Mouse (Mus musculus): ENCODE measurements around the gene Kif1c.
A peak's percentile ranks its signal among the peaks of the same experiment; 100 is the strongest.

The Kif1c gene

DNA sequence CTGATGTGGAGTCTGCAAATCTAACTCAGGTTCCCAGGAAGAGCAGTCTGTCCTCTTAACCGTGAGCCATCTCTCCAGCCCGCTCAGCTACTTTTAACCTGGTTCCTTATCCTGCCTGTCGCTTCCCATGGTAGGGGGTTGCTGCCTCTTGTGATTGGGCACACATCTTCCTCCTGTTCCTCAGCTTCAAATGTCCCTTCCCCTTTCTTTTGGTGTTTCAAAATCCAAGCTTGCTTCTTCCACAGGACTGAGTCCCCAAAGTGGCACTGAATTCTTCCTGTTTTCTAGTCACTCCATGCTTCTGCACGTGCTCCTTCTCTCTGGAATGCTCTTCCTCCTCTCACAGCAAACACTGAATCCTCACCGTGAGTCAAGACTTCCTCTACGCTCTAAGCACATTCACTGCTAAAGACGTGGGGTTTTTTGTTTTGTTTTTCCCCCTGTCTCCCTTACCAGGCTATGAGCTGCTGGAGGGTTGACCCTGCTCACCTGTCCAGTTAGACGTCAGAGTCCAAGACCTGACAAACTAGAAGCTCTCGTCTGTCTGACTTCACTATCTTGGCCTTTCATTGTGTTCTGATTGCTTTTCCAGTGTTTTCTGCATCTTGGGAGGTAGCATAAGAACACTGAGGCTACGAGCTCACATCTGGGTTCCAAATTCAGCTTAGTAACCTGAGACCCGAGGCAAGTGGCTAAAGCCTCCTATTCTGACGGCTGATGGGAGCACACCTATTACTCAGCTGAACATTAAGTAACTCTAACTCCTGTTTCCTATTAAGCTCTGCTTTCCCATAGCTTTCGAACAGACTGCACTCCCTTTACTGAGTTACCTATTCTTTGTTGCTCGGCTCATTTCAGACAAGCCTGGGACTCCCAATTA lies 32.8 kb upstream of the Kif1c start:
- DNase-seq = no peak

DNA sequence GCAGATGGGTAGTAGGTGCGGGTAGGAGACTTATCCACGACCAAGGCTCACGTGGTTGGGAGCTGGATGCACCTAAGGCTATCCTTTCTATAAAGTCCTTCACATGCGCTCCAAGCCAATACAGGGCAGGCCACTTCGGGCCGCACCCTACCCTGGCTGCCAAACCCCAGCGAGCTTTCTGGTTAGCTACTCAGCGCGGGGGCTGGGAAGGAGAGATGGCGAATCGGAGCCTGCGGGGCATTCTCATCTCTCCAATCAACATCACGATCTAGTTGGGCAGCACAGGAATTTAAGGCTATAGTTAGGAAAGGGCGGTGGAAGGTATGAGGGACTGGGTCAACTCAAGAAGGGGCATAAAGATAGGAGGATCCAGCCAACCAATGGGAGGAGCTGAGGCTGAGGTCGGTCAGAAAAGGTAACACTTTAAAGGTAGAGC lies 32.0 kb upstream of the Kif1c start:
- DNase-seq = peak; percentile 68

DNA sequence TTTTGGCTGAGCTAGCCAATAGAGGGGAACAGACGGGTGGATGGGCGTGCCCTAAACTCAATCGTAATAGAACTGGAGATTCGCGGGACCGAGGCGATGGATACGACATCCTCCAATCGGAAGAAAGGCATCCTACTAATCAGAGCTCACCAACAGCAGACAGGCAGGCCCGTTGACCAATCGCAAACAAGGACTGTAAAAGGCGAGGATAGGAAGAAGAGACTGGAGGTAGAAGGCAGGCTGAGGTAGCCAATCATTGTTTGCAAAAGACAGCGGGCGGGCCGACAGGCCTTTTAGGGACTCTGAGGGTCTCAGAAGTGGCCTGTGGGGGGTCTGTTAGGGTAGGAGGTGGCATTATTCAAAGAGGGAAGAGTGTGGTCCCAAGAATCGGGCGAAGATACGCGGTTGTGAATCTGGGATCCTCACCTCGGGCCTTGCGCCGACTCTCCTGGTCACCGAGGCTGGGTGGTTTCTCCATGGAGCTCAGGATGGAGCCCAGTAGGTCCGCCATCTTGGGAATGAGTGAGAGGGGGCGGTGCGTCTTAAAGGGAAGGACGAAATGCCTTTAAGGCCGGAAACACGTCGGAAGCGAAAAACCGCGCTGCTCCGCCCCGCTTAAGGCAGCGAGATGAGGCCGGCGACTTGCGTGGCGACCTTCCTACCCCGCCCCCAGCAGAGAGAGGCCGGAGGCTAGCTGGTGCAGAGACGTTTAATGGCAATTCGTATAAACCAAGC lies 31.4 kb upstream of the Kif1c start, which contains the start of gene Spag7:
TSS of gene Spag7 (minus strand) at position 646 of the 735 bp plus-strand sequence.
- peak; percentile 91 for DNase-seq

DNA sequence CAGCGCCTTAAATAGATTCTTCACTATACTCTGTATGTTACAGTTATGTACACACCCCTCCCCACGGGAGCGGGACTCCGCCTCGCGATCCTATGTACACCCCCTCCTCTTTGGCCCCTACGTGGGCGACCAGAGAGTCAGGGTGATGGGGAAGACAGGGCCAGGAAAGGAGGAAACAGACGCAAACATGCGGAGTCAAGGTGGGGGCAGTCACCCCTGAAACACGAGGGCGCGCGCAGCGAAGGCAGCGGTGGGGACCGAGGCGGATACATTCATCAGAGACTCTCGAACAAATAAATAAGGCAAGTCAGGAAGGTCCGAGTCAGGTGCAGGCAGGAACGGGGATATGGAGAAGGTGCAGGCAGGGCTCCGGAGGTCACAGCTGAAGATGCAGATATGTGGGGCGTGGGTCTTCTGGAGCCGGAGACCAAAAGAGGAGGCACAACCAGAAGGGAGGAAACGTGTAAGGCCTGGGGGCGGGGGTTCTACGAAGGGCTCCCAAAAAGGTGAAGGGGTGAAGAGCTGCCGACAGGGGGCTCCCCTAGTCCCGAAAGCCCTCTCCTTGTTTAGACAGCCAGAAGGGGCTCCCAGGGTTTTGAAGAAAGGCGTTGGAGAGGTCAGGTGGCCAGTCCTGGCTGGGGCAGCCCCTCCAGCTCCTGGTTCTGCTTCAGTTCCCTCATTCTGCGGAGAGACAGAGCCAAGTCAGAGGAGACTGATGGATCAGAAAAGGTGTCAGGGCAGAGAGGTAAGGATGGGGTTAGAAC lies 30.6 kb upstream of the Kif1c start:
- peak; percentile 94 for DNase-seq

DNA sequence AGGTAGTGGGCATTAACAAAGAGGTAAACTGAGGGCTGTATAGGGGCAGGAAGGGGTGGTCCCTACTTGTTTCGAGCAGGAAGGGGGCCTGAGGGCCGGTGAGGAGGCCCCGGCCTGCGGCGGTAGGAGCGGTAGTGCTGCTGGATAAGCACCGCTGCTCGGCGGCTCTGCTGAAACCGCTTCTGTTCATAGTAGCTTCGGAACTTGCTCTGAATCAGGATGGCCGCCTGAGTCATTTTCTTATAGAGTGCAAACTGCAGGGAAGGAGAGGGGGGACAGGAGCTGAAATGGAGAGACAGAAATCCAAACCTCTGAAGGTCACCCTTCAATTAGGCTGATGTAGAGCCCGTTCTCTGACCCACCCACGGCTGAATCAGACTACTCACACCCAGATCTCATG lies 29.9 kb upstream of the Kif1c start:
- DNase-seq = peak; percentile 36

DNA sequence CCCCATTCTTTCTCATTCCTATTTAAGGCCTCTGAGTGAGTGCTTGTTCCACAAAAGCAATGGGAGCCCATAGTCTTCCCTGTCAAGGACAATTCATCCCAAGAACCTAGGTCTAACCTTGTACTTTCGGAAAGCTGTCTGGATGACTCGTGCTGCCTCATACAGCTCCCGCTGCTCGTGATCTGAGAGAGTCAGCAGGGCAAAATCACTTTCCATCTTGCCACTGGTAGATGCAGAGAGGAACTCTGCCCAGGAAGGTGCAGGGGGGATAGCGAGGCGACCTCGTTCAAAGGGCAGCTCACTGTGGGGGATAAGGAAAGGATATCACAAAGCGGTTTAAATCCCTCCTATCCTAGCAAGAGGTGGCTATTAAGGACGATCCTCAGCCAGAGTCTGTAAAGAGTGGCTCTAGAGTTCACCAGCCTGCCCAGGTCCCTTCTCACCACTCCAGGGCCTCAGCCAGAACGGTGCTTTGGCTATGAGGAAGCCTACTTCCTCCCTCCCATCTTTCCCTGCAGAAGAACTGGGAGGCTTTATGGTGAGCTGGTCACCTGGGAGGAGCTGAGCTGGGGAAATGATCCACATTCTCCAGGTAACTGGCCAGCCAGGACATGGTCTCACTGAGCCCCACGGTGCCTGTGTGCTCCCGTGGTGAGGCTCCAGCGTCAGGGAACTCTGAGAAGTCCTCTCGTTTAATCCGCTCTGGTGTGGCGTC lies 28.9 kb upstream of the Kif1c start:
- DNase-seq = peak; percentile 7

DNA sequence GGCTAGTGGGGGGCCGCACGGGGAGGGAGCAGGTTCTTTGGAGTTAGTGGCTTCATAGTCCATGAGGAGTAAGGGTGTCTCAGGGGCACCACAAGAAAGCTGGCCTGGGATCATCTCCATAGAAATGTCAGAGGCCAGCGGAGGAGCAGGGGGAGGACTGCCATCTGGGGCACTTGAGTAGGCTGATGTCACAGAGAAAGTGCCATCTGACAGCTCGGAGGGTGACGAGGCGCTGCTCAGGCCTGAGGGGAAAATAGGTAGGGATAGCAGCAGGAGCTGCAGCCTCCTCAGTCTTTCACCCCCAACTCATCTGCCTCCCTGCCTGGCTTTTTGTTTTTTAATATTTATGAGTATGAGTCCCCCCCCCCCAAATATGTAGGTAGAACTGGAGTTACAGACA lies 26.3 kb upstream of the Kif1c start:
- no peak for DNase-seq

DNA sequence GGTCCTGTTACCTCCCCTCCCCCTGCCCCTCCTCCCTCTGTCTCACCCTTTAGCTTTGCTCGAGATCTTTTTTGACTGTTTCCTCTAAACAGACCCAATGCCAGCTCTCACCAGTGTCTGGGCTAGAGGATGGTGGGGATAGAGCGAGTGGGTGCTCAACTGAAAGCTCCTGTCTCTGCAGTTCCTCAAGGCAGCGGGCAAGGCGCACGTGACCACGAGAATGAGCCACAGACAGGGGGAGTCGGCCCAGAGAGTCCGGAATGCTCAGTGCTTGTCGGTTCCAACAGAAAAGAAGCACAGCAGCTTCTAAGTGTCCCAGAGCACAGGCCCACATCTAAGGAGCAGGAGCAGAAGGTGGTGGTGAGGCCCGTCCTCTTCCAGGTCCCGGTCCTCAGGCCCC lies 25.8 kb upstream of the Kif1c start:
- DNase-seq = no peak

DNA sequence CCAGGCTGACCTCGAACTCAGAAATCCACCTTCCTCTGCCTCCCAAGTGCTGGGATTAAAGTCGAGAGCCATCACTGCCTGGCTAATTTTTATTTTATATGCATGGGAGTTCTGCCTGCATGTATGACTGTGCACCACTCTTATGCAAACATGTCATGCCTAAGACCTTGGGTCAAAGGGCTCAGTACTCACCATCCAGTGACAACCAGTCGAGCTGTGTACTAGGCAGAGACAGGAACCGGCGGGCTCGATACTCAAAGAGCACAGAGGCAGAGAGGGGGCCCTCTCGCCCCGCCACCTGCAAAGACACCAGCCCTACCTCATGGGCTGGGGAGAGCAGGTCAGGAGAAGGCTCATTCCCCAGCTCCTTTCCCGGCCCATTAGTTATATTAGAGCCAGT lies 22.3 kb upstream of the Kif1c start:
- peak; percentile 3 for DNase-seq

DNA sequence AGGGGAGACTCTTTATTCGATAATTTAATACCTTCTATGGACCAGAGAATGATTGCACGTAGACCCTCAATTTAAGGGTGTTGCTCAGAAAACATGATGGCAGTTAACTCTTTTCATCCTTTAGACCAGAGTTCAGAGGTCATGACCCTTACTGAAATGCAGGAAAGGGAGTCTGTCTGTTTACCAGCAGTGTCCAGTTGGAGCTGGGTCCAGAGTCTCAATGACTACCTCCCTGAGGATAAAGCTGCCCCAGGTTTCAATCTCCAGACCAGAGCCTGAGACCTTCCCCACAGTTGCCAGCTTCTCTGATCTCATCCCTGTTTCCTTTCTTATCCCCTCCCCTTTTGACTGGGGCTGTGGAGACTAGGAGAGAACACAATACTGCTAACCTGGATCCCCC lies 21.8 kb upstream of the Kif1c start:
- no peak for DNase-seq

DNA sequence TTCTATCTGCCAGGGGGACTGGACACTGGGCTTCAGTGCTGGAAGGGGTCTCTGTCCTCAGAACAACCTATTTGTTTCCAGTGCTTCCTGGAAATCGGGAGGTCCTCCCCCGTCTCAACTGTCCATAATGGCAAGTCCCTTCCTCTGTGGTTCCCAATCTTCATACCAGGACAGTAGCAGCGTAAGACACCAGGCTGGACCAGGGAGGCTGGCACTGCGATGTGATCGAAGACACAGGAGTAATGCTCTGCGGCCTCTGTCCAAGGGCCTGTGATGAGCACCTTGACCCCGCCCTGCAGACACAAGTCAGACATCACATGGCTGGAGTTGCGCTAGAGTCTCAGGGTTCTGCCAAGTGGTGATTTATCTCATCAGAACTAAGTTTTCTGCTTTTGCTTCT lies 21.0 kb upstream of the Kif1c start:
- DNase-seq = no peak

DNA sequence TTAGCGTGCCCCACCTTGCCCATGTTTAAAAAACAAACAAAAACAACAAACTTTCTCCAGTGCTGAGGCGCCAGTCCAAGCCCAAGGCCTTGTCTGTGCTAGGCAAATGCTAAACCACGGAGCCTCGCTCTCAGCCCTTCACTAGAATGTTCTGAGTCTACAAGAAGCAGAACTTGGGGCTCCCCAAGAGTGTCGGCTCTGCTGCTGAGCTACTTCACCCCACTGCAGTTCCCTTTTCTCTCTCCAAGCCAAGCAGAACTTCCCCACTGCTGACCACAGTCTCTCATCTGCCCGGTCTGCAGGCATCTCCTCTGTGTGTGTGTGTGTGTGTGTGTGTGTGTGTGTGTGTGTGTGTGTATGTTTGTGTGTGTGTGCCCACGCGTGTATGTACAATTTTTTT lies 20.5 kb upstream of the Kif1c start:
- no peak for DNase-seq

DNA sequence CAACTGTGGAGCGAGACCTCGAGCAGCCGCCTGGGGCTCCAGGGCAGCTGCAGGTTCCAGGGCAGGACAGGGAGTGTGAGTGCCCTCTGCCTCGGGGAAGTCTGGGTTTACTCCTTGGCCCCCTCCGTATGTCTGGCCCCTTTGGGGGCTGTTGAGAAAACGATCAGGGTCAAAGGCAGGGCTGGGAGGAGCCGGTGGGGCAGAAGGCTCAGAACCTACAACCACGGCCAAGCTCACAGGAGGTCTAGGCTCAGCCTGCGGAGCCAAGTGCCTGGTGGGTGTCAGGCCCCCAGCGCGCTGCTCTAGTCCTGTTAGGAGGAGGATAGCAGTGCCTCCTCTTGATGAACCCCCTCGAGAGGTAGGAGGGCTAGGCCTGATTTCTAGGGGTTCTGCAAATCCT lies 19.2 kb upstream of the Kif1c start:
- no peak for DNase-seq

DNA sequence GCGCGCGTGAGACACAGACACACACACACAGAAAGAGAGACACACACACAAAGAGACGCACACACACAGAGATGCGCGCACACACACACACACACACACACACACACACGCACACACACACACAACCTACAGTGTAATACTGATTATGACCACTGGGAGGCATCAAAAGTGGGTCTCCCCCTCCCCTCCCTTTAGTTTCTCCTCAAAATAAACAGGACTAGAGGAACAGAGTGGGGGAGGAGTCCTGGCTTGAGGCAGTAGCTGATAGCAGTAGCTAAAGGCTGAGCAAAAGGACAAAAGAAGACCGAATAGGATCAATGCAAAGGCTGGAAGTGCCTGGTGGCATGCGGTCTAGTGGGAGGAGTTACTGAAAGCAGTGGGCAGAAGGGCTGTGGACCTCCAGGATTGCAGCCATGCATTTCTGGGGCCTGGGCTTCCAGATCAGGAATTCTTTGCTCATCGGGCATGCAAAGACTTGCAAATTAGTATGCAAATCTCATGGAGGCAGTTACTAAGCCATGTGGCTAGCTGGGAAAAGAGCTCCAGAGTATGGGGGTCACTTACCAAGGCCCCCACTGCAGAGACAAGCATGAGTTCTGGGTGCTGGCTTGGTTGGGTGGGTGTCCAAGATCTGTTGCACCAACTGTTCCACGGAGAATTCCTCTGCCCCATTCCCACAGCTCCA lies 18.3 kb upstream of the Kif1c start:
- DNase-seq = peak; percentile 46

DNA sequence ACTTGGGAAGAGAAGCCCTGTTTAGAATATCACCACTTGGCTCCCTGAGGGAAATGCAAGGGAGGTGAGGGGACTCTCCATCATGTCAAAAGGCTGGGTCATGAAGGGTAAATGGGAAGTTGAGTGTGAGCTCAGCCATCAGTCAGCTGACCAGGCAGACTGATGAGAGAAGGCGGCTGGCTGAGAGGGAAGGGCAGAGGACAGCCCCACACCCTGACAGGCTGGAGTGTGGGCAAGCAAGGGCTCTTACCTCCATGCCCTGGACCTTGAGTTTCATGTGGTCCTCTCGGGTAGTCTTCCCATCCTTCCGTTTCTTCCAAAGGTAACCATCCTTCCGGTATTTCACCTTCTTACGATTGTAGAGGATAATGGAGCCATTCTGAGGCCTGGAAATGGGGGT lies 16.7 kb upstream of the Kif1c start:
- DNase-seq = no peak

DNA sequence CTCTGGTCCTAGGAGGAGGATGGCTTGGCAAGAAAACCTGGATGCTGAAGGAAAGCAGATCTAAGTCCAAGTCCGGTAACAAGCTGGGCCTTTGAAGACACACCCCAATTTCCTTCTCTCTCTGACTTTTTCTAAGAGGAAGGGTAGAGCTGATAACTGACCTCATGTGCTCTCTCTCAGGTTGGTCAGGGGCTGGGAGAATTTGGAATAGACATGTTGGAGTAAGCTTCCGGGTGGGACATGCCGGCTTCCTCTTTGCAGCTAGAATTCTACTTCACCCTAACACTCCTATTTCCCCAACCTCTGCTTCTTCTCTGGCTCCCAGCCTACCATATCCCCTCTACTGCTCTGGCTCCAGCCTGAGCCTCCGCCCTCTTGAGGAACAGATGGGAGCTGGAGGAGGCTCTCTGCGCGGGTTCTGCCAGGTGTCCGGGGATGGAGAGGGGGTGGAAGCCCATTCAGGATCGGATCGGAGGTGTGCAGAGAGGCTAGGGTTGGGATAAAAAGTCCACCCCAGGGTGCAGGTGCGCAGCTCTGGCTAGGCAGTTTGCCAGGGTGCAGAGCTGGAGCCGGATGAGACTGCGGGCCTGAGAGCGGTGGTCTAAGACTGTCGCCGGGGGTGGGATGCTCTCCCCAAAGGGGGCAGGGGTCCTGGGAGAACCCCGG lies 13.3 kb upstream of the Kif1c start:
- DNase-seq = no peak

DNA sequence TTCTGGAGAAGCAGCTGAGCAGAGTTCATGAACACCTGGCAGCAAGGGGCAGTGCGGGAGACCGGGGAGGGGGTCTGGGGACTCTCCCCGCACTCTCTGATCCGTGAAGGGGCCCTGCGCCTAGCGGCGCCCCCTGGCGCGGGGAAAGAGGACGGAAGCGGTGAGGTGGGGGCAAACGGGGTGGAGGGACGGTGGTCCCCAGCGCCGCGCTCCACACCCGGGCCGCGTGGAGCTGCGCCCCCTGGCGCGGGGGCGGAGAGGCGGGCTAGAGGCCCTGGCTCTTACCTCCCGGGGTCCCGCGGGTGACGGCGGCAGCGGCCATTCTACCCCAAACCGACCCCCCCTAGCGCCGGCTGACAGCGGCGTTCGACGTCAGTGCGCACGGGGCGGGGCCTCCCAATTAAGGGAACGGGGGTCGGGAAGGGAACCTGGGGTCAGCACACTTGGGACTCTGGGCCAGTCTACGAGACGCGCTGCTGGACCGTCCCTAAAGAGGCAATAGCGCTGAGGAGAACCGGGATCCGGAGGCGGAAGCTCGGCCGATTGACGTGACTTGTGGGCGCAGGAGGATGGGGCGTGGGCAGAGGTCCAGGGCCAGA lies 12.6 kb upstream of the Kif1c start, which contains the start of gene Camta2:
TSS of gene Camta2 (minus strand) at position 505 of the 599 bp plus-strand sequence.
- DNase-seq = peak; percentile 95

DNA sequence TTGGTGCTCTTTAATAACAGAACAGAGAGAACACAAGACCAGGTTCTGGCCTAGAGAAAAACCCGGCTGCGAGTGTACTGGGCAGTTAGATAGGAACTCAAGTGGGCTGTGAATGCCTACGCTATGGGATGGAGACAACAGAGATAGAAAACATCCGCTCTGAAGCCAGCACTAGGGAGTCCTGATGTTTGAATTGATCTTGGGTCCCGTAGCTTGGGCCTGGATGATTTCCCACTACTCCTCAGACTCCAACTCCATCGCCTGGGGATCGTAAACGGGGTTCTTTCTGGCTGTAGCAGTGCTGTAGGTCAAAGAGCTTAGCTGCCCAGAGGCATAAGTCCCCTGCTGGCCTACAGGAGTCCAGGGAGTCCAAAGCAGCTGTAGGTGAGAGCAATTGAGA lies 12.0 kb upstream of the Kif1c start:
- no peak for DNase-seq

DNA sequence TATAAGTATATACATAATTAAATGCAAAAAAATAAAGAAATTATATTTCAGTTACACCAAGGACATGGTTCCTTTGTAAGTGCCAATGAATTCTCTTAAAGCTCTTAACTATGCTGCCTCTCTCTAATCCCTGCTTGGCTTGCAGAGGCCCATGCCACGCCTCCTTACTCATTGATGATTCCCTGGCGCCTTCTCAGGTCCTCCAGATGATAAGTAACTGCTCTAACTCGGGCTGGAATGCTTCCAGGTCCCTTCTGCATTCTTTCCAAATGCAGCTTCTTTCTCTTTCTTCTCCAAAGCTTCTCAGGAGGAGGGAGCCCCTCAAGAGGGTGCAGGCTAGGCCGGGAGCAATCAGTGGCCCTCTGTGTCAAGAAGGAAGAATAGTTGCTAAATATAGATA lies 10.8 kb upstream of the Kif1c start:
- no peak for DNase-seq

DNA sequence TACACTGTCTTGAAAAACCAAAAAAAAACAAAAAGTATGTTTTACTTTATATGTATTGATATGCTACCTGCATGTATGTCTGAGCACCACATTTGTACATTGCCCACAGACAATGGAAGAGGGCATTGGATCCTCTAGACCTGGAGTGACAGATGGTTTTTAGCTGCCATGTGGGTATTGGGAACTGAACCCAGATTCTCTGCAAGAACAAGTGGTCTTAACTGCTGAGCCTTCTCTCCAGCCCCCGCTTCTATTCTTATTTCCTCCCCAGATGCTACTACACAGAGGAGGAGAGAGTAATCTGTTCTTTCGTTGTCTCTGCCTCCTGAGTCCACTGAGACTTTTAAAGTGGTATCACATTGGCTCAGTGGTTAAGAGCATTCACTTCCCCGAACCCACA lies 6.8 kb upstream of the Kif1c start:
- no peak for DNase-seq

DNA sequence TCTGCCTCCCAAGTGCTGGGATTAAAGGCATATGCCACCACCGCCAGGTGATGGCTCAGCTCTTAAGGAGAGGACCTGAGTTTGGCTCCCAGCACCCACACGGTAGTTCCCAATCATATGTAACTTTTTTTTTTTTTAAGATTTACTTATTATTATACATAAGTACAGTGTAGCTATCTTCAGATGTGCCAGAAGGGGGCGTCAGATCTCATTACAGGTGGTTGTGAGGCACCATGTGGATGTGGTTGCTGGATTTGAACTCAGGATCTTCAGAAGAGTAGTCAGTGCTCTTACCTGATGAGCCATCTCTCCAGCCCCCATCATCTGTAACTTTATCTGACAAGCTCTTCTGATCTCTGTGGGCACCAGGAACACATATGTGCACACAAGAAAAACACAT lies 3.0 kb upstream of the Kif1c start:
- DNase-seq = peak; percentile 39
